Mouse (Mus musculus): ENCODE measurements at regions not wholly inside any gene's neighbourhood (a gene's known extent, or its start where the extent isn't known, plus 50 kb on each side); places are given as distances from the start of the nearest gene placed in this dataset.

GRCm38 (mm10) chr7:129793733-129794132, 202.1 kb downstream of the Wdr11 start:
- Histone ChIP-seq H3K4me2 (ENCODE audit: low read depth, low read length) (no peak overlapping the region), H3K9me3 (replicated peaks; ENCODE audit: control insufficient read depth, low read length) (no peaks in the 10 kb centered on the region), H3K27me3 (ENCODE audit: control insufficient read depth, insufficient read depth, low read length) (no peaks in the 10 kb centered on the region), H3K27ac (ENCODE audit: low read length) (no peak overlapping the region; the same call in 1 of the 2 replicates), H3K4me1 (ENCODE audit: control insufficient read depth, insufficient read depth, low read length) (peaks cover 18% of the 10 kb centered on the region; the same call in 1 of the 2 replicates), H3K4me3 (replicated peaks; ENCODE audit: low read length) (no peak overlapping the region), H3K36me3 (ENCODE audit: control insufficient read depth, insufficient read depth, low read length) (no peaks in the 10 kb centered on the region), H3K9ac (ENCODE audit: low read length) (no peak overlapping the region)
- no peak for ATAC-seq (ENCODE audit: insufficient read depth, low FRiP score)
- WGBS = 48% methylated on average over 2 of the region's 2 CpGs

- Histone ChIP-seq H3K4me3 (replicated peaks; ENCODE audit: low read length) (no peak overlapping the region), H3K4me2 (ENCODE audit: low read depth, low read length) (no peak overlapping the region), H3K9ac (ENCODE audit: low read length) (no peak overlapping the region), H3K4me1 (ENCODE audit: control insufficient read depth, insufficient read depth, low read length) (peaks cover 18% of the 10 kb centered on the region; the same call in 1 of the 2 replicates), H3K36me3 (ENCODE audit: control insufficient read depth, insufficient read depth, low read length) (no peaks in the 10 kb centered on the region), H3K27ac (ENCODE audit: low read length) (no peak overlapping the region; the same call in 1 of the 2 replicates), H3K27me3 (ENCODE audit: control insufficient read depth, insufficient read depth, low read length) (no peaks in the 10 kb centered on the region), H3K9me3 (replicated peaks; ENCODE audit: control insufficient read depth, low read length) (no peaks in the 10 kb centered on the region)
- no peak for ATAC-seq (ENCODE audit: insufficient read depth, low FRiP score)
- WGBS = 56% methylated on average over 5 of the region's 5 CpGs
Measured at GRCm38 (mm10) chr7:129794276-129794675, 202.6 kb downstream of the Wdr11 start.

GRCm38 (mm10) chr7:129798525-129798924, 206.9 kb downstream of the Wdr11 start:
- ATAC-seq (ENCODE audit: insufficient read depth, low FRiP score) = no peak
- Histone ChIP-seq H3K27me3 (ENCODE audit: control insufficient read depth, insufficient read depth, low read length) (no peaks in the 10 kb centered on the region), H3K4me2 (ENCODE audit: low read depth, low read length) (no peak overlapping the region), H3K4me1 (ENCODE audit: control insufficient read depth, insufficient read depth, low read length) (peaks cover 13% of the 10 kb centered on the region), H3K4me3 (replicated peaks; ENCODE audit: low read length) (no peak overlapping the region), H3K27ac (ENCODE audit: low read length) (no peak overlapping the region), H3K9me3 (replicated peaks; ENCODE audit: control insufficient read depth, low read length) (no peaks in the 10 kb centered on the region), H3K9ac (ENCODE audit: low read length) (no peak overlapping the region), H3K36me3 (ENCODE audit: control insufficient read depth, insufficient read depth, low read length) (no peaks in the 10 kb centered on the region)
- WGBS = 78% methylated on average over 5 of the region's 5 CpGs

GRCm38 (mm10) chr7:129800461-129800867, 208.8 kb downstream of the Wdr11 start:
- no peak overlapping the region for H3K9ac ChIP-seq (ENCODE audit: low read length)
- WGBS = 42% methylated on average over 6 of the region's 6 CpGs
- H3K4me1 ChIP-seq (ENCODE audit: control insufficient read depth, insufficient read depth, low read length) = peaks cover 13% of the 10 kb centered on the region
- ATAC-seq (ENCODE audit: insufficient read depth, low FRiP score) = peak; percentile 87
- no peaks in the 10 kb centered on the region for H3K27me3 ChIP-seq (ENCODE audit: control insufficient read depth, insufficient read depth, low read length)
- no peaks in the 10 kb centered on the region for H3K9me3 ChIP-seq (replicated peaks; ENCODE audit: control insufficient read depth, low read length)
- peak overlapping the region; percentile 68 for H3K27ac ChIP-seq (ENCODE audit: low read length)
- H3K4me2 ChIP-seq (ENCODE audit: low read depth, low read length) = no peak overlapping the region
- no peak overlapping the region for H3K4me3 ChIP-seq (replicated peaks; ENCODE audit: low read length)
- no peaks in the 10 kb centered on the region for H3K36me3 ChIP-seq (ENCODE audit: control insufficient read depth, insufficient read depth, low read length)

GRCm38 (mm10) chr7:129801431-129801847, 209.8 kb downstream of the Wdr11 start:
- H3K27ac ChIP-seq (ENCODE audit: low read length) = peak overlapping the region; percentile 68
- no peaks in the 10 kb centered on the region for H3K36me3 ChIP-seq (ENCODE audit: control insufficient read depth, insufficient read depth, low read length)
- no peaks in the 10 kb centered on the region for H3K9me3 ChIP-seq (replicated peaks; ENCODE audit: control insufficient read depth, low read length)
- no peaks in the 10 kb centered on the region for H3K27me3 ChIP-seq (ENCODE audit: control insufficient read depth, insufficient read depth, low read length)
- H3K9ac ChIP-seq (ENCODE audit: low read length) = no peak overlapping the region
- H3K4me1 ChIP-seq (ENCODE audit: control insufficient read depth, insufficient read depth, low read length) = peaks cover 13% of the 10 kb centered on the region
- WGBS = 31% methylated on average over 2 of the region's 2 CpGs
- no peak overlapping the region for H3K4me2 ChIP-seq (ENCODE audit: low read depth, low read length)
- no peak overlapping the region for H3K4me3 ChIP-seq (replicated peaks; ENCODE audit: low read length)
- ATAC-seq (ENCODE audit: insufficient read depth, low FRiP score) = no peak

GRCm38 (mm10) chr7:129802168-129802567, 210.5 kb downstream of the Wdr11 start:
- 55% methylated on average over 6 of the region's 6 CpGs for WGBS
- peaks cover 13% of the 10 kb centered on the region for H3K4me1 ChIP-seq (ENCODE audit: control insufficient read depth, insufficient read depth, low read length)
- H3K9me3 ChIP-seq (replicated peaks; ENCODE audit: control insufficient read depth, low read length) = no peaks in the 10 kb centered on the region
- ATAC-seq (ENCODE audit: insufficient read depth, low FRiP score) = no peak
- no peaks in the 10 kb centered on the region for H3K27me3 ChIP-seq (ENCODE audit: control insufficient read depth, insufficient read depth, low read length)
- no peaks in the 10 kb centered on the region for H3K36me3 ChIP-seq (ENCODE audit: control insufficient read depth, insufficient read depth, low read length)
- no peak overlapping the region; the same call in 1 of the 2 replicates for H3K27ac ChIP-seq (ENCODE audit: low read length)
- no peak overlapping the region for H3K4me2 ChIP-seq (ENCODE audit: low read depth, low read length)
- H3K9ac ChIP-seq (ENCODE audit: low read length) = no peak overlapping the region
- no peak overlapping the region for H3K4me3 ChIP-seq (replicated peaks; ENCODE audit: low read length)

GRCm38 (mm10) chr7:129805340-129805739, 213.7 kb downstream of the Wdr11 start:
- no peak overlapping the region for H3K9ac ChIP-seq (ENCODE audit: low read length)
- no peaks in the 10 kb centered on the region for H3K27me3 ChIP-seq (ENCODE audit: control insufficient read depth, insufficient read depth, low read length)
- ATAC-seq (ENCODE audit: insufficient read depth, low FRiP score) = no peak
- H3K36me3 ChIP-seq (ENCODE audit: control insufficient read depth, insufficient read depth, low read length) = no peaks in the 10 kb centered on the region
- peaks cover 13% of the 10 kb centered on the region for H3K4me1 ChIP-seq (ENCODE audit: control insufficient read depth, insufficient read depth, low read length)
- WGBS = 36% methylated on average over 5 of the region's 5 CpGs
- H3K9me3 ChIP-seq (replicated peaks; ENCODE audit: control insufficient read depth, low read length) = no peaks in the 10 kb centered on the region
- H3K4me3 ChIP-seq (replicated peaks; ENCODE audit: low read length) = no peak overlapping the region
- peak overlapping the region; percentile 77 for H3K27ac ChIP-seq (ENCODE audit: low read length)
- H3K4me2 ChIP-seq (ENCODE audit: low read depth, low read length) = no peak overlapping the region

- H3K4me3 ChIP-seq (replicated peaks; ENCODE audit: low read length) = no peak overlapping the region
- H3K27me3 ChIP-seq (ENCODE audit: control insufficient read depth, insufficient read depth, low read length) = no peaks in the 10 kb centered on the region
- H3K9ac ChIP-seq (ENCODE audit: low read length) = no peak overlapping the region
- H3K36me3 ChIP-seq (ENCODE audit: control insufficient read depth, insufficient read depth, low read length) = no peaks in the 10 kb centered on the region
- H3K4me1 ChIP-seq (ENCODE audit: control insufficient read depth, insufficient read depth, low read length) = no peaks in the 10 kb centered on the region
- no peak overlapping the region for H3K4me2 ChIP-seq (ENCODE audit: low read depth, low read length)
- no peaks in the 10 kb centered on the region for H3K9me3 ChIP-seq (replicated peaks; ENCODE audit: control insufficient read depth, low read length)
- peak overlapping the region; percentile 74 for H3K27ac ChIP-seq (ENCODE audit: low read length)
- peak; percentile 68; the same call in 1 of the 2 replicates for ATAC-seq (ENCODE audit: insufficient read depth, low FRiP score)
- 34% methylated on average over 9 of the region's 9 CpGs for WGBS
Measured at GRCm38 (mm10) chr7:129810141-129810540, 218.5 kb downstream of the Wdr11 start.

- no peaks in the 10 kb centered on the region for H3K27me3 ChIP-seq (ENCODE audit: control insufficient read depth, insufficient read depth, low read length)
- H3K27ac ChIP-seq (ENCODE audit: low read length) = peak overlapping the region; percentile 74
- no peak; the same call in 1 of the 2 replicates for ATAC-seq (ENCODE audit: insufficient read depth, low FRiP score)
- H3K4me1 ChIP-seq (ENCODE audit: control insufficient read depth, insufficient read depth, low read length) = peaks cover under 1% of the 10 kb centered on the region; the same call in 1 of the 2 replicates
- no peaks in the 10 kb centered on the region for H3K9me3 ChIP-seq (replicated peaks; ENCODE audit: control insufficient read depth, low read length)
- H3K4me3 ChIP-seq (replicated peaks; ENCODE audit: low read length) = no peak overlapping the region
- H3K4me2 ChIP-seq (ENCODE audit: low read depth, low read length) = no peak overlapping the region
- WGBS = 30% methylated on average over 4 of the region's 4 CpGs
- H3K36me3 ChIP-seq (ENCODE audit: control insufficient read depth, insufficient read depth, low read length) = no peaks in the 10 kb centered on the region
- H3K9ac ChIP-seq (ENCODE audit: low read length) = no peak overlapping the region
Measured at GRCm38 (mm10) chr7:129810565-129810964, 218.9 kb downstream of the Wdr11 start.
